Mouse (Mus musculus): ENCODE measurements around the gene Sh2d7. TPM values are rescaled to one million over a fixed set of nuclear protein-coding genes. Genes with fewer than 3 reads are reported as not detected.
"Not testable (repeated sequence)": the region's sequence is repeated elsewhere in the genome, so short reads cannot be mapped to it uniquely, and the experiment has no call there.

Gene Sh2d7
- total RNA-seq, 2 experiments from 2014 or later: not detected

DNA sequence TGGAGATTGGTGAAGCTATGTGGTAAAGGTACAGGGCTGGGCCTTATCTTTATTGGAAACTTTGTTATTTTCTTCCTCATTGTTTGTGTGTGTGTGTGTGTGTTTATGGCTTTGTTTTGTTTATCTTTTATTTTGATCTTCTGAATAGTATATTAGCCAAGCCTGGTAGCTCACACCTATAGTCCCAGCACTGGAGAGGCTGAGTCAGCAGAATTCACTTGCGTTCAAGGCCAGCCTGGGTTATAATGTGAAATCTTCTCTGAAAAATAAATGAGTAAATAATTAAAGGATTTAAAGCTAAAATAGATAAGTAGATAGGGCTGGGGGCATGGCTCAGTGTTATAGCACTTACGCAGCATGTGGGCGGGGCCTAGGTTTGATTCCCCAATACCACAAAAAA lies 540 bp upstream of the Sh2d7 start:
- ATAC-seq (replicated peaks; ENCODE audit: low FRiP score, low TSS enrichment, poor library complexity, severe bottlenecking): no peak

DNA sequence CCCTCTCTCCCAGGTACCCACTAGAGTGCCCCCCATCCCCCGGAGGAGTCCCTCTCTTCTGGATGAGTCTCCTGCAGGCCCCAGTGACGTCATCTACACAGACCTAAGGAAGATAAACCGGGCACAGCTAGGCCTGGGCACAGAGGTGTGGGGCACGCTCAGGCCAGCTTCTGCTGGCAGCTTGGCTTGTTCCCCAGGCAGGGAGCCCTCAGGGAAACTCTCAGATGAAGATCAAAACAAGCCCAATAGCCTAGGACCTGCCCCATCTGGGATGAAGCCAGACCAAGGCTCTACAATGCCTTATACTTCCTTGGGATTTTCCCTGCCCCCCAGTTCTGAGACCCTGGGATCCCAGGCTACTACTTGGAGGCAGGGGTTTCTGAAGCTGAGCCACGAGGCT lies 2.0 kb downstream of the Sh2d7 start:
- no peak for ATAC-seq (replicated peaks; ENCODE audit: low FRiP score, low TSS enrichment, poor library complexity, severe bottlenecking)

DNA sequence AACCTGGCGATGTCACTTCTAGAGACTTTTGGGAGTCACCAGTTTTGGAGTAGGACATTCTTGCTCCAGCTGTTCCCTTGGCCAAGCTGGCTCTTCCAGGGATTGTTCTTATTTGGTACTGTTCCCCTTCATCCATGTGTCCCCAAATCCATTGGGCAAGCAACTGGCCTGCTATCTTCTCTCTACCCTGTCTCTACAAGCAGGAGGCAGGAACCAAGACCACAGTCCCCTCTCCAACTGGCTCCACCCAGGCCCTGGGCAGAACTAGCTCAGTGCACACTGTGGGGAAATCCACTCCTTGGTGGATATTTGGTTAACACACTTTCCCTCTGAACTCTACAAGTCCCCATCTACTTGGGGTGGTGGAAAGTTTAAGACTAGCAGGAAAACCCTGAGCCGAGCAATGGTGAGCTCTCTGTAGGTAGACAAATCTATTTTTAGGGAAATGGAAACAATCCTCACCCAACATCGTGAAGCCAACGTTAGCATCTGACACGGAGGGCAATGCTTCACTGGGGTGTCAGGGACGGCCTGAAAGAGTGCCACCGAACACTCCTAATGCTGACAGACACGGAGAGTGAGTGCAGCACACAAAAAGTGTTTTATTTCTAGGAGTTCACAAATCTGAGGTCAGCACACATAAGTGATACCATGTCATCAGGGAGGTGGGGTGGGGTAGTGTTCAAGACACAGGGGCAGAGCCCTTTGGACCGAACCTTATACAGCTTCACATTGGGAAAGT lies 5.6 kb downstream of the Sh2d7 start:
- no peak for ATAC-seq (replicated peaks; ENCODE audit: low FRiP score, low TSS enrichment, poor library complexity, severe bottlenecking)

DNA sequence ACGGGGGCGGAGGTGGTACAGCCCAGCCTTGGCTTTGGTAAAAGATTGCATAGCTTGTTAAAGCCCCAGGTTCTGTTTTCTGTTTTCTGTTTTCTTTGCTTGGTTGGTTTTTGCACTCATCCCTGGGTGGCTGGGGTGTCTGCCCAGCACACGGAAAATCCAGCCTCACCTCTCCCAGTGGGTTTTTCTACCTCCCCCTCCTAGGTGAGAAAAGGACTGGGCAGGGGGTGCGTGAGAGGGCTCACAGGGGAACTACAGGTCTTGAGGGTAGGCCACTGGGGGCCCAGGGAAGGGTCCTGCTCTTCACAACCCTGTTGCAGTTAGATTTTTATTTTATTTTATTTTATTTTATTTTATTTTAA lies 6.2 kb downstream of the Sh2d7 start:
- ATAC-seq (replicated peaks; ENCODE audit: low FRiP score, low TSS enrichment, poor library complexity, severe bottlenecking): no peak

DNA sequence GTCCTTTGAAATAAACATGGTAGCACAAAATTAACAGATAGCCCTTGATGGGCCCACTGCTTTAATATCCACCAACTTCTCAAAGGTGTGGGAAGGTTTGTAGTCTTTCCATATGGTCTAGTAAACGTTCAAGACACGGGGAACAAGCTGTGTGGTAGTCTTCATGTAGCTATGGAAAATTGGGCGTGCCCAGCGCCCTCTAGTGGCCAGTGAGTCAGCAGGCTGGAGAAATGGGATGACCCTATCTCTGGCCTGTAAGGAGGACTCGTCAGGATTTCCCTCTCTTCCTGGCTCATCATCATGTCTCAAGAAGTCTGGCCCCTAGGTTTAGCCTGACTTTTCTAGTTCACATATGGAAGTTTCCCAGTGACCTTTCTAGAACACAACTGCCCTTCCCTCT lies 8.8 kb downstream of the Sh2d7 start:
- peak; percentile 68; the same call in 1 of the 2 replicates for ATAC-seq (replicated peaks; ENCODE audit: low FRiP score, low TSS enrichment, poor library complexity, severe bottlenecking)

DNA sequence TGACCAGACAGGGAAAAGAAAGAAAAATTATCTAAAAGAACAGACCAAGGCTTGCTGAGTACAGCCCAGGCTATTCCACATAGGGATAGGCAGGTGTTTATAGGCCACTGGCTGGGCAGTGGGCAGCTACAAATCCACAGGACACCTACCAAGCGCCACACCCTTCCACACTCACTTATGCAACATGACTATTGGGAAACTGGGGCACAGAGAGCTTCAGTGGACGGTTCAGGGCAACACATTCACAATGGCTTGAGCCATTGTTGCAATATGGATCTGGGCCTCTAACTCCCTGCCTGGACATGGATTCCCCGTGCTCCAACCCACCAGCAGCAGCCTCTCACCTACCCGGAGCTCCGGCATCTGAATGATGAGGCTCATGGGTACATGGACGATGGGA lies 10.6 kb downstream of the Sh2d7 start:
- ATAC-seq (replicated peaks; ENCODE audit: low FRiP score, low TSS enrichment, poor library complexity, severe bottlenecking): no peak

DNA sequence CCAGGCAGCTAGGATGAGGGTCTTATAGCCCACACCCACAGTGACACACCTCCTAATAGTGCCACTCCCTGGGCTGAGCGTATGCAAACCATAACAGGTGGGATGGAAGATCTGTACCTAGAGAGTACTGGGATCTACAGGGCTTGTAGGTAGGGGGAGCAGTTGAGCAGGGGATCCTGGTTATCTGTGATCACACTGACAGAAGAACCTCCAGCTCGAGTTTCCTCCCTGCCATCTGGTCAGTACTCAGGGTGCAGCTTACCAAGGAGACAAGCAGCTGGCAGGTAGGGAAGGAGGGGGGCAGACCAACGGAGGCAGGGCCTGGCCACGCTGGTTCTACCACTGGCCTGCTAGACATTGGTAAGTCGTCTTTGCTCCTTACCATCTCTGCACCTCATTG lies 13.6 kb downstream of the Sh2d7 start:
- peak; percentile 89 for ATAC-seq (replicated peaks; ENCODE audit: low FRiP score, low TSS enrichment, poor library complexity, severe bottlenecking)

DNA sequence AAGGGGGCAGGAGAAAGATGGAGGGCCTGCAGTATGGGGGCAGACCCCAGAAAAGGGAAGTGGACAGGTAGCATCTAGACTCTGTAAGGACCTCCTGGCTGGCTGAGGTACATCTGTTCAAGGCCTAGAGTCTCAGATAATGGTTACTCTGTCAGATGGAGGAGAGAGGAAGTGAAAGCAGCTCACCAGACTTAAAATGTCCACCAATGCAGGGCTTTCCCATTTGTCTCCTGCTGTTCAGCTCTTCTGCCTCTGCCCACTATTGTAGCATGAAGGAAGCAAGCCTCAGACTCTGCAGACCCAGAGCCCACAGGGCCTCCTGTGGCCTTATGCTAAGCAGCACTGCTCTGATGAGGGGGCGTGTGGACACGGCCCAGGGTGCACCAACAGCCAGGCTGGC lies 16.3 kb downstream of the Sh2d7 start:
- no peak for ATAC-seq (replicated peaks; ENCODE audit: low FRiP score, low TSS enrichment, poor library complexity, severe bottlenecking)

DNA sequence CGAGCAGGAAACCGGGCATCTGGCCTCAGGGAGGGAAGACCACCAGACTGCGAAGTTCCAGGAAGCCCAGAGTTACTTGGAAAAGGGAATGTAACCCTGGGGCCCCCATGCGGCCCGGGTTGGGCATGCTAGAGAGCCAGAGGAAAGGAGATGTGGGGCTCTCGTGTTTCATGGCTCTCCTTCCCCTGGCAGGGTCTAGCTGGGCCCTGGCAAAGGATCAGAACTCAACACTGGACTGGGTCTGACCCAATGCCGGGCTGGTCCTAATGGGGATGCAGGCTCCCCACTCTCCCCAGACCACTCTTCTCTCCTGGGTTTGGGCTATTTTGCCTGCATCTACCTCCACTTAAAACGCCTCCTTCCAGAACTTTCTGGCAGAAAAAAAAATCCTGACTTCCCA lies 19.9 kb downstream of the Sh2d7 start:
- no peak for ATAC-seq (replicated peaks; ENCODE audit: low FRiP score, low TSS enrichment, poor library complexity, severe bottlenecking)

DNA sequence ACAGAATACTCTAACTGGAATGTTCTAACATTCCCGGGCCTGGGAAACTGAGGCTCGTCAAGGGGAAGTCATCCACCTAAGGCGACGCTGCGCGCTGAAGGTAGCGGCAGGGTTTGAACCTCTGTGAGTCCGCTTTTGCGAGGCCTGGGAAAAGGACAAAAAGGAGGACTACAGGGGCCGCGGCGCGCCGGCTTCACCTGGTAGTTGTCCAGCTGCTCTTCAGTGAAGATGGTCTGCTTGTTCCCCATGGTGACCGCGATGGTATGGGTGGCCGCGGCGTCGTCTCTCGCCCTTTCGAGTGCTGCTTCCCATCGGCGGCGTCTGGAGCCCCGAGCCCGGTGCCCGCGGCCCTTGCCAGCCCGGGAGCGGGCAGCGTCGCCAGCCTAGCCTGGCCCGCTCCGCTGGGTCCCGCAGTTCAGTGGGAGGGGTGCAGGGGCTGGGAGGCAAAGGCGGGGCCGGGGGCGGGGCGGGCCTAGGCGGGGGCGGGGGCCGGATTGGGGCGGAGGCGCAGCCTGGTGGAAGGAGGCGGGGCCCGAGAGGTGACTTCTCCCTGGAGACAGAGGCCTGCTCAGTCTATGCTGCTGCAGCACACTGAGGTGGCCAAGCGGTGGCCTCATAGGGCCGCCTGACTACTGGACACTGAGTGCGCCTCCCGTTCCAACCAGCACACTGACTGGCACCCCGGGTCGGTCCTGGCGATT lies 21.1 kb downstream of the Sh2d7 start, which contains the start of gene Cib2:
Cib2 (minus strand) TSS at position 448 of the 701 bp plus-strand sequence.
- ATAC-seq (replicated peaks; ENCODE audit: low FRiP score, low TSS enrichment, poor library complexity, severe bottlenecking): peak; percentile 96

DNA sequence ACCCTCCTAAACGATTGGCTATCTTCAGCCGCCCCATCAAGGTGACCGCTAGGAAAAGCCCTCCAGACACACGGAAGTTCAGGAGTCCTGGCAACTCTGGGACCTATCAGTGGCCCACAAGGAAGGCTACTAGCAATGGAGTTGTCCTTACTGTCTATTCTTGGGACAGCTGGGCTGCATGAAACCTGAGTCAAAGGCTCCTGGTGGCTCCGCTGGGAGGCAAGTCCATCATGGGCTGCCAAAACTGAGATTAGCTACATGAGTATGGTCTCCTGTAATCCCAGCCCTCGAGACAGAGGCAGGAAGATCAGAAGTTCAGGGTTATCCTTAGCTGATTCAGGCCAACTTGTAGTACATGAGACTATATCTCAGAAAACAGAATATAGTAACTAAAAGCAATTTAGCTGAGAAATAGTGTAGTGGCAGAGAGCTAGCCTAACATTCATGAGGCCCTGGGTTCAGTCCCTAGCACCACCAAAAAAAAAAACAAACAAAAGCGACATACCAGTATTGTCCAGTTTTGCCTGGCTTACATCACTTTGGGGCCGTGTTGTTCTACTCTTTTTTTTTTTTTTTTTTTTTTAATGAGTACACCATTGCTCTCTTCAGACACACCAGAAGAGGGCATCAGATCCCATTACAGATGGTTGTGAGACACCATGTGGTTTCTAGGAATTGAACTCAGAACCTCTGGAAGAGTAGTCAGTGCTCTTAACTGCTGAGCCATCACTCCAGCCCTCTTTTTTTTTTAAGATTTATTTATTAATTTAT lies 22.2 kb downstream of the Sh2d7 start:
- ATAC-seq (replicated peaks; ENCODE audit: low FRiP score, low TSS enrichment, poor library complexity, severe bottlenecking): no peak

DNA sequence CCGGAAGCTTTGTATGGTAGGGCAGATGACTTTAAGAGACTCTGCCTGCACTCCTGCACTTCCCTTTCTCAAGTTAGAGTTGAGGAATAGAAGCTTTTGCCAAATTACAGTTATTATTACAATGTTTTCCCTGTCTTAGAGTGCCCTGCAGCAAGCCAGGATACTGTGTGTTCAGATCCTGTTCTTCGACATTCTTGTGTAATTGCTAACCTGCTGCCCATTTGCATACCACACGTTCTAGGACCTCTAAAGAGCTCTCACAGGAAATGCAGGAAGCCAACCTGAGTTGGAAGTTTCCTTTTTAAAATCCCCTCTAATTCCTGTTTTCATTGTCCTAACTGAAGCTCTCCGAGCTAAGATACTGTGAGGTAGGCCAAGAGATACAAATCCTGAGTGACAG lies 28.2 kb downstream of the Sh2d7 start:
- no peak for ATAC-seq (replicated peaks; ENCODE audit: low FRiP score, low TSS enrichment, poor library complexity, severe bottlenecking)

DNA sequence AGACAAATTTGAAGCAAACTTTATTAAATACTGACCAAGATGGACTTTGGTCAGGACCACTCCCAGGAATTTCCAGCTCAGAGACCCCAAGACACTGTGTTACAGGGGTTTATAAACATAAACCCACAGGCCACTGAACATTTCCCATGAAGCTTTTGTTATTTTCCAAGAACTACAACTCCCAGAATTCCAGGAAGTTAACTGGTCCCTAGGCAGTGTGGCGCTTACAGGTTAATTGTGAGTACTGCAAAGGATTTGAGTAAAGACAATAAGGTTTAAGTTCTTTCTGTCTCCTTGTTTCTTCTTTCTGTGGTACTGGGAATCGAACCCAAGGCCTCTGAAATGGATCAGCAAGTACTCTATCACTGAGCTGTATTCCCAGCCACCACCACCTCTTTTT lies 29.9 kb downstream of the Sh2d7 start:
- no peak for ATAC-seq (replicated peaks; ENCODE audit: low FRiP score, low TSS enrichment, poor library complexity, severe bottlenecking)

DNA sequence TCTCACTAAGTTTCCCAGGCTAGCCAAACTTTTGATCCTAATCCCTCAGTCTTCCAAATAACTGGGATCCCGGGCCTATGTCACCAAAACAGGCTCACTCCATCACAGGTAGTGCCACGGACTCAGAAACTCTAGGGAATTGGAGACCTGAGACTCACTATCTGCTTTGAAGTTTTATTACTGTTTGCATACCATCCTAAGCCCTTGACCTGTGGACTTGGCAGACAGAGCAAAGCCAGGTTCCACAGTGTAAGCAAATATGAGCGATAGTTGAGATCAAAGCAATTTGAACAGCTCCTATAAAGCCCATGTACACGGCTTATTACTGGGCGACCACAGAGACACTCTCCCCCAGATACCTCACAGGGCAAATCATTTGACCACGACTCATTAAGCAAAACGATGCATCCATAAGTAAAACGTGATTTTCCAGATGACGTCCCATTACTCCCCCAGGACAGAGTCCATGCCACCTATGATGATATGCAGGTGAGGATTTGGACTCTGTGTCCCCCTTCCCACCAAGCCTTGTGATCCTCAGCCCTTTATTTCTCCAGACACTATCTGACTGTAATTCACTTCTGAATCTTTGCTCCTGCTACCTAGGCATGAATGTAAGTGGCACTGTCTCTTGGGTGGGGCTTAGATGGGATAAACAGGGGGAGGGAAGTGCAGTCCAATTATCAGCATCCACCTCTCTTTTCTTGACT lies 32.5 kb downstream of the Sh2d7 start:
- no peak for ATAC-seq (replicated peaks; ENCODE audit: low FRiP score, low TSS enrichment, poor library complexity, severe bottlenecking)

DNA sequence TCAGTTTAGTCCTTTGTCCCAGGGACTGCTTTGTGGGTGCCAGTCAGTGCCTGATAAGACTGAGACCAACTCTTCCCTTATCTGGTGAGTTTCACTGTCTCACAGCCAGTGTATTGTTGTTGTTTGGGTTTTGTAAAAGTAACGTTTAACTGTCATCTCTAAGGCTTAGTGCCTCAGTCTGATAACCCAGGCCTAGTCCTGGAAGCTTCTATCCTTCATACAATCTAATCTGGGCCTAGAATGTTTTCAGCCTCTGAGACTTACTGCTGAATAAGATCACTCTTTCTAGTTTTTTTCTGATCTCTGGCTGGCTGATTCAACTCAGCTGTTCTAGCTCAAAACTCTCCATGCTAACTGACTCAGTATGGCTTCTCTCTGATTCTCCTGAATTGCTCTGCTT lies 44.9 kb downstream of the Sh2d7 start:
- peak; percentile 77 for ATAC-seq (replicated peaks; ENCODE audit: low FRiP score, low TSS enrichment, poor library complexity, severe bottlenecking)

DNA sequence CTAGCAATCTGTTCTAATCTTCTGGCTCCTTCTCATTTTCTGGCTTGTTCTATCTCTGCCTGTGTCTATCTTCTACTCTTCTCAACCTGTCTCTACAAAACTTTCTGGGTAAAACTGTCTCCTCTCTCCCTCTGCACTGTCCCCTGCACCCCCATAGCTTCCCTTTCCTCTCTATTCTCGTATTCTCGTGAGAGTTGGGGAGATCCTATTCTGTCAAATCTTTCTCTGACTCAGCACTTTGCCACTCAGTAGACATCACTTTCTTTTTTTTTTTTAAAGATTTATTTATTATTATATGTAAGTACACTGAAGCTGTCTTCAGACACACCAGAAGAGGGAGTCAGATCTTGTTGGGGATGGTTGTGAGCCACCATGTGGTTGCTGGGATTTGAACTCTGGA lies 45.3 kb downstream of the Sh2d7 start:
- ATAC-seq (replicated peaks; ENCODE audit: low FRiP score, low TSS enrichment, poor library complexity, severe bottlenecking): not testable (repeated sequence)

DNA sequence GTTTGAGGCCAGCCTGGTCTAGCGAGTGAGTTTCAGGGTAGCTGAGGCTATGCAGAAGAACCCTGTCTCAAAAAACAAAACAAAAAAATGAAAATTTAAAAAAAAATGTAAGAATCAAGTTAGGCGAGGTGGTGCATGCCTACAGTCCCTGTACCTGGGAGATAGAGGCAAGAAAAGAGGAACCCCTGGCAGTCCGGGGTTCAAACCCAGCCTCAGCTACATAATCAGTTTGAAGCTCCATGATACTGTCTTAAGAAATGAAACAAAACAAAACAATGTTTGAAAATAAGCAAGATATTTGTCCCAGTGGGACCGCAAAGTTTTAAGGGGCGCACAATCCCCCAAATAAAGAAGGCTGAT lies 47.0 kb downstream of the Sh2d7 start:
- ATAC-seq (replicated peaks; ENCODE audit: low FRiP score, low TSS enrichment, poor library complexity, severe bottlenecking): no peak

DNA sequence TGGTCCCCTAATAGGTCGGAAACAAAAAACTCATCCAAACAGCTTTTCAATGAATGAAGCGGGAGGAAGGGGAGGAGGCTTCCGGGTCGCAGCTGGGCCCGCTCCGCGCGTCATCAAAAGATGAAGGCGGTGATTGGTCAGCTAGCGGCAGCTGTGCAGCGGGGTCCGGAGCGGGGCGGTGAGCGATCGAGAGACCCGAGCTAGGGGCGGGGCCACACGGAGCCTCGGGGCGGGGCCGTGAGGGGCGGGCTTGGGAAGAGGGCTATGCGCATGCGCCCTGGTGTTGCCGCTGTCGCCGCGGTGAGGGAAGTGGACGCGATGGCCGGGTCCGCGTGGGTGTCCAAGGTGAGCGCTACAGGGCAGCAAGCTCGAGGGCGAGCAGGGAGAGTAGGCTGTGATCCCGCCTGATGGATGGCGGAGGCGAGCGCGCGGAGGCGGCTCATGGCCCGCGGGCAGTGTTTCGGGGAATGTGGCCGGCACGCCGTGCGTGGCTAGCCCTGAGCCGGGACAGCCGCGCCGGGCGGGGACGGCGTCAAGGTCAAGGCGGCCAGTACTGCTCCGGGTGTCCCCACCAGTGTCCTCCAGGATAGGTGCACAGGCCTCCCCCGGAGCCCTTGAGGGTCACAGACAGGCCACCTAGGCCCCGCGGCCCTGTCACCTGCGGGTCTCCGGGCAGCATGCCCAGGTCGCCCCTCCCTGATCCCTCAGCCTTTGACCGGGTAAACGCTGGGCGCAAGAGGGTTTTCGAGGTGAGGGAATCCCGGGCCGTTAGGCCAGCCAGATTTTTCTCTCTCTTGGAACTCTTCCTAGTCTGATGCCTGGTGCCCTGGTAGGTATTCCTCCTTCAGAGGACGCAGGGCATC lies 47.6 kb downstream of the Sh2d7 start, which contains the start of gene Idh3a:
Idh3a (plus strand) TSS at position 136 of the 863 bp plus-strand sequence.
- ATAC-seq (replicated peaks; ENCODE audit: low FRiP score, low TSS enrichment, poor library complexity, severe bottlenecking): peak; percentile 92

DNA sequence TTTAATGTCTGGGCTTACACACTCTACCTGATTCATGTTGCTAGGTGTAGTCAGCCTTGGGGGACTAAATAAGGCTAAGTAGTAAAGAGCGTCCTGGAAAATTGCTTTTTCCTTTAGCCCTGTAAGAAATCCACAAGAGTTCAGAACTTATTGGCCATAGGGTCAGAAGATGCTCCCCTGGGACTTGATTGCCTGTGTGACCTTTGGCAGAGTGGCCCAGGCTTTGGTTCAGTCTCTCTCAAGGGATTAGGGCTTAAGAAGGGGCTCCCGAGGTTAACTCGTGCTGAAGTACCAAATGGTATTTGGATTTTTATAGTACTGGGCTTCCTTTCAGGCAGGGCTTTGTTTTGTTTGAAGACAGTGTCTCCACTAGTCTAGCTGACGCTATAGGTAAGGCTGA lies 49.1 kb downstream of the Sh2d7 start:
- no peak for ATAC-seq (replicated peaks; ENCODE audit: low FRiP score, low TSS enrichment, poor library complexity, severe bottlenecking)
